Mouse (Mus musculus) left cerebral cortex, adult 11 months (tissue): Measurements from ENCODE around the gene Gm14214.

Experiments
- DNase-seq: peaks from one replicate; pipeline ENCODE4 v3.0.0; 2022; ENCODE audit warnings: low spot score

Gm14214 gene

DNA sequence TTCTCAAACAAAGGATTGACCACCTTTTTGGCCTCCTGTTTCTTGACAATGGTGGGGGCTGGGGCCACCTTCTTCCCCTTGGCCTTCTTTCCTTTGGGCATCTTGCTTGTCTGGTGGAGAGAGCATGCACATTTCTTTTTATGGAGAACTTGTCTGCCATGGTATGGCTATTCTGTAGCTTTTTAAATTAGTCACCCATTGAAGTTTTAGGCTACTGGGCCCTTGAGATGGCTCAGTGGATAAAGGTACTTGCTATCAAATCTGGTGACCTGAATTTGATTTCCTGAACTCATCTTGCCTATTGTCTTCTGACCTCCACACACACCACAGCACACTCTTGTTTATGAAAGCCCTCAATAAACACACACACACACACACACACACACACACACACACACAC is at the start of gene Gm14214:
TSS of gene Gm14214 (minus strand) at position 101 of the 400 bp plus-strand sequence.
- DNase-seq: no peak

DNA sequence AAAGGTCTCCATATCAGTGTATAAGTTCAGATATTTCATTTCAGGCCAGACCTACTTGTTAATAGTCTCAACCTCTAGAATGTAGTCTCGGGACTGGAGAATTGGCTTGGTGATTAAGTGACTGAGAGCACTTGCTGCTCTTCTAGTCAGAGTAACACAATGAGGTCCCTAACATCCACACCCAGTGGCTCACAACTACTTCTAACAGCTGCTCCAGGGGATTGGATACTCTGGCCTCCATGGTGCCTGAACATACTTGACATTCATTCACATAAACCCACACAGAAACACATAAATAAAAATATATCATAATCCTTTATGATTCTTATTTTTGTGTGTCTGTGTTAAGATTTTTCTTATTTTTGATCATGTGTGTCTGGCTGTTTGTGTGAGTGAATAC is 48.8 kb upstream of the Gm14214 start:
- no peak for DNase-seq

DNA sequence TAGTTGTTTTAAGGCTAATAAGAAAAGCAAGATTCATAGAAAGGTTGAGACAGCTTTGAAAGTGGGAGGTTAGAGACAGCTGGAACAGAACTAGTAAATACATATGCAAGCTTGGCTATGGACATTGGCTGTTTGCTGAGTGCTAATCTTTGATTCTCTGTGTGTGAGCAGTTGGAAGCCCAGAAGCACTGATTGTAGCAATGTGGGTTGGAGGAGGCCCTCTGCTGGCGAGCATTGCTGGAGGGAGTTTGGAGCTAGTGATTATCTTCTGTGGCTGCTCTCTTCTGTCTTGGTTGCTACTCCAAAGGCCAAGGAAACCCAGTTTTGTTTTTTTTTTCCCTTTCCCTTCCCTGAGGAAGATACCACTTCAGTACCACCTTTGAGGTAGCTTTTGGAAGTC is 48.0 kb upstream of the Gm14214 start:
- peak; percentile 23 for DNase-seq

GRCm38 (mm10) chr2:154817089-154817488 is 47.3 kb upstream of the Gm14214 start:
- DNase-seq: no peak

DNA sequence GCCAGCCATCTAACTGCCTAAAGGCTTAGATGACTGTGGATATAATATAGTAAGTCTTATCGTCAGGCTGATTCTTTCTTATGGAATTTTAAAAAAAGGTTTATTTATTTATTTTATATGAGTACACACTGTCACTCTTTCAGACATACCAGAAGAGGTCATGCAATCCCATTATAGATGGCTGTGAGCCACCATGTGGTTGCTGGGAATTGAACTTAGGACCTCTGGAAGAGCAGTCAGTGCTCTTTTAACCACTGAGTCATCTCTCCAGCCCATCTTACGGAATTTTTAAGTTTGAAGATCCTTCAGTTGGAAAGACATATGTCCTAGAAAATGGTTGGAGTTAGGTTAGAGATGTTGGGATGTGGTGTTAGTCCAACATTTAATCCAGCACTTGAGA is 43.6 kb upstream of the Gm14214 start:
- no peak for DNase-seq

DNA sequence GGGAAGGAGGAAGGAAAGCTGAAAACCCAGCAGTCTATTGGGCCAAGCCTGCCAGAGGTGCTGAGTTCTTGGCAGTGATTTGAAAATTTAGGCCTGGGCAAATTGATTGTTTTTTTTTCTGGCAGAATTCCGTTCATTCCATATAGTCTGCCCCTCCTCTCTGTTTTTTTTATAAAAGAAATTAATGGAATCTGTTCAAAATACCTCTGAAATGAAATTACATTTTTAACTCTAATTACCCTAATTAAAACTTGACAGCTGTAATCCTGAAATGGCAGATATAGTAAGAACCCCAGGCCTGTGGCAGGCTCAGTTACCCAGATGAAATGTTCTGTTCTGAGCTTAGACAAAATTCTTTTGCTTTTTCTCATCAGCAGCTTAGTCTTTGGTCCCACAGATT is 41.0 kb upstream of the Gm14214 start:
- DNase-seq: no peak

DNA sequence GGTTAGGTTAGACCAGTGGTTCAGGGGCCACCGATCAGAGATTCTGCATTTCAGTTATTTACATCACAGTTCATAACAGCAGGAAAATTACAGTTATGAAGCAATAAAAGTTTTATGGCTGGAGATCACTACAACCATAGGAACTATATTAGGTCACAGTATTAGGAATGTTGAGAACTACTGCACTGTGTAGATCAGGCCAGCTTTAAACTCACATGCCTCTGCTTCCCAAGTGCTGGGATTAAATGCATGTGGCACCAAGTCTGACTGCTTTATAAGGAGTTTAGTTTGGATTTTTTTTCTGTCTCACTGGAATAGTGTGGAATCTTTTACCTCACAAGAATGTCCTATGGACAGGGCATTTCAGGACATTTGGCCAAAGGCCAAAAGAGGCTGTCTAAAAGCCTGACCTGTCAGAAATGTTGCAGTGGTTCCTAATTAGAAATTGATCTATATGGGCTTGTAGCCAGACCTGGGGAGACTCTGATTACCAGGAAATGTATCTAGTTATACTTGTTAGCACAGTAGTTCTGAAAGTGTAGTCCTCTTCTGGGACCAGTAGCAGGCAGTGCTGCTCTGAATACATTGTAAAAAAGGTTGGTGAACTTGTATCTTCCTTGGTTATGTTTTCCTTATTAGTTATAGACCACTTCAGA is 39.4 kb upstream of the Gm14214 start:
- DNase-seq: no peak

GRCm38 (mm10) chr2:154807689-154808088 is 37.9 kb upstream of the Gm14214 start:
- no peak for DNase-seq

GRCm38 (mm10) chr2:154803845-154804244 is 34.0 kb upstream of the Gm14214 start:
- DNase-seq: no peak

DNA sequence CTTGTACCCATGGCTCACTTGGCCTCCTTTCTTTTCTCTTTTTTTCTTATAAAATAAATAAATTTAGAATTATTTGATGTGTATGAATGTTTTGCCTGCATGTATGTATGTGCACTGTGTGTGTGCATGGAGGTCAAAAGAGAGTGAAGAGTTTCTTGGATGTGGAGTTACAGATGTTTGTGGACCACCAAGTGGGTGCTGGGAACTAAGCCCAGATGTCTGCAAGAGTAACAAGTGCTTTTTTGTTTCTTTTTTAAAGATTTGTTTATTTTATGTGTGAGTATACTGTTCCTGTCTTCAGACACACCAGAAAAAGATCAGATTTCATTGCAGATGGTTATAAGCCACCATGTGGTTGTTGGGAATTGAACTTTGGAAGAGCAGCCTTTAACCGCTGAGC is 33.5 kb upstream of the Gm14214 start:
- no peak for DNase-seq

DNA sequence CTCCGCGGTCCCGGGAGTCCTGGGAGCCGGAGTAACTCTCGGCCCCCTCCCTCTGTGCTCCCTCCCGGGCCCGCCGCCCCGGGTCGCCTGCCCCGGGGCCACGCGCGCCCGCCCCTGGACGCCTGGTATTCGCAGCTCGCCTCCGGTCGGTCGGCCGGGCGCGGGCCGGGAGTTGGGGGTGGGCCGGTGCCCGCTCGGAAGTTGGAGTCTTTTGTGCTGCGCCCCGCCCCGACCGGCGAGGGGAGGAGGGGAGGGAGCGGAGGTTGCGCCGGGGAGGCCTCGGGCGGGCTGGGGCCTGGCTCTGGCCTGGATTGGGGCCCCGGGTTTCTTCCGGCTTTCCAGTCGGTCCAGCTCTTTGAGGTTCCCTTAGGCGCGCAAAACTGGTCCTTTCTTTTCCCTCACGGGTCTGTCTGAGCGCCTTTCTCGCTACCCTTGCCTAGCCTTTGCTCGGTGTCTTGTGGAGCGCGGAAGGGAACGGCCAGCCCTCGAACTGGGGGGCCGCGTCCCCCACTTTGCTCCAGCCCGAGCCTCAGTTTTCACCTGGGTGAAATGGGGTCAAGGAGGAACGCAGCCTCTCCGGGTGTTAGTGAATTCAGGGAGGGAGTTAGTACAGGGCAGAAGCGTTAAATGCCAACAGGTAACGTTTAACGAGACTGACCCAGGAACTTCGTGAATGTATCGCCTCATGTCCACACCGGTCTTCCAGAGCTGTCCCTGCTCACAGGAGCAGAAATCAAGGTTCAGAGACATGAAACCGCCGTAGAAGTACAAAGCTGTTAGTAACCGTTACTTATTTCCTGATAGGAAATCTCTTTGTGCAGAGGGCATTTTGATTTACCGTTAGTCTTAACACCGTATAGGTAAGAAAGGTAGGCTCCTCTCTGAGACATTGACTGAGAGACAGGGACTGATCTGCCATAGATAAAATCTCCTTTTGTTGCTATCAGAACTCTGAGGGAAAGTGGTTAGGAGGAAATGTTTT is 22.1 kb upstream of the Gm14214 start:
- DNase-seq: peak; percentile 29

DNA sequence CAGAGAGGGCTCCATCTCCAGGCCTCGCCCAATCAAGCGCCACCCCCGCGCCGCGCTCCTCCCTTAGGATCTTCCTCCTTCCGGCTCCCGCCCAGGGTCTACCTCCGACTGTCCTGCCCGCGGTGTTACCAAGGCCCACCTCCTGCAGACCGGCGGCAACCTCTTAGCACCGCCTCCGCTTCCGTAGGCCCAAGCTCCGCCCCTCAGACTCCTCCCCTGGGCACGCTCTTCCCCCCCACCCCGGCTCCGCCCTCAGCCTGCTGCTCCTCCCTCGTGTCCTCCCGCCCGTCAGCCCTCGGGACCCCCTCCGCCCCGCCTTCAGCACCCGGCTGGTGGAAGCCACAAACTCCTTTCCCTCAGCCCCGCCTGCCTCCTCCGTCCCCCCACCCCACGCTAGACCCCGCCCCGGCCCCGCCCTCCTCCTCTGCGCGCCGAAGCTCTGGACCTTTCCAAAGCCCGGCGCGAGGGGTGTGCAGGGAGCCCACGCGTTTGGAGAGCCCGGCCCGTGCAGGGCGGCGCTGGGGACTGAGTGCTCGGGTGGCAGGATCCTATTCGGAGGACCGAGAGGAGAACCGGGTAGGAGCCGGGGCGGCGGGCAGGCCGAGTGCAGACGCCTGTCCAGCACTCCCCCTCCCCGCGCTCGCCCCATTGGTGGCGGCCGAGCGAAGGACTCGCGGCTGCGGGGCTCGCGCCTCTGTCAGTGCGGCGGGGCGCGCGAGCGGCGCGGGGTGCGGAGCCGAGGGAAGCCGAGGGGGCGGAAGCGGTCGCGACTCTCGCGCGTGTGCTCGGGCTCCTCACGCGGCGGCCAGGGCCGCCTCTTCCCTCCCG is 21.0 kb upstream of the Gm14214 start, which contains the start of the genes Raly and a:
TSS of gene Raly (plus strand) at position 441 of the 828 bp plus-strand sequence.
TSS of gene a (plus strand) at position 747 of the 828 bp plus-strand sequence.
- peak; percentile 94 for DNase-seq

DNA sequence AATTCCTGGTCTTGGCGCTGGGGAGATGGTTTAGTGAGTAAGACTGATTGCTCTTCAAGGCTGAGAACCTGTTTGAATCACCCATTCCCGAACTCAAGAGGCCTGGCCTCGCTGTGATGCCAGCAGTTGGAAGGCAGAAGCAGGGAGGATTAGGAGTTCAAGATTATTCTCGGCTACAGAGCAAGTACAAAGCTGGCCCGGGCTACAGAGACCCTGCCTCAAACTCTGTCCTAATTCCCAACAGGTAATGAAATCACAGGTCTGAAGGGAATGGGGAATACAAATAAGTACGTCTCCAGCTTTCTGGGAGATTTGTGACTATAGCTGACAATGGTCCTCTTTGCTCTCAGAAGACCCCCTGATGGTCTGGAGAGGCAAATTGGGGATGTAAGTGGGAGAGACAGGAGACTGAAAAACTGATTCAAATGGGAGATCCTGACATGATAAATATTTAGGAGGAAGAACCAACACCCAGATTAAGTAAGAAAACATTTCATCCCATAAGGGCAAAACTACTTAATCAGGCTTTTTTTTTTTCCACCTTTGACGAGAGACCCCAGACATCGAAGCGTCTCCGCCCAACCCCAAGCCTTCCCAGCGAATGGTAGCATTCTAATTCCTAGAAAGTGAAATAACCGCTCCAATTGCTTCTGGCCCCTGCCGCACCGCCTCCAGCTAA is 20.3 kb upstream of the Gm14214 start:
- DNase-seq: no peak

DNA sequence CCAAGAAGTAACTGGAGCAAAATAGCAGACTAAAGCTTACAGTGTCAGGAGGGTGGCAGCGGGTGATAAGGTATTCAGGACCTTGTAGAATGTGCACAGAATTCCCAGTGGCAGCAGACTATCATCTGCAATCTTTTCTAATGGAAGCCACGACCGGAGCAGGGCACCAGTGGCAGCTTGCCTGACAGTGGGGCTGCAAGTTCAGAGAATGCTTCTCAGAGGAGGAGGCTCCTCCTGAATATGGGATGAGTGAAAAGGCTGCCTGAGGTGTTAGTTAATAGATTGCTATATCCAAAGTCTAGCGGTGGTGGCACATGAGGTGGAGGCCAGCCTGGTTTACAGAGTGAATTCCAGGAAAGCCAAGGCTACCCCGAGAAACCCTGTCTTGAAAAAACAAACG is 19.6 kb upstream of the Gm14214 start:
- DNase-seq: no peak

GRCm38 (mm10) chr2:154786776-154787175 is 16.9 kb upstream of the Gm14214 start:
- DNase-seq: no peak

GRCm38 (mm10) chr2:154786187-154786586 is 16.4 kb upstream of the Gm14214 start:
- DNase-seq: no peak

DNA sequence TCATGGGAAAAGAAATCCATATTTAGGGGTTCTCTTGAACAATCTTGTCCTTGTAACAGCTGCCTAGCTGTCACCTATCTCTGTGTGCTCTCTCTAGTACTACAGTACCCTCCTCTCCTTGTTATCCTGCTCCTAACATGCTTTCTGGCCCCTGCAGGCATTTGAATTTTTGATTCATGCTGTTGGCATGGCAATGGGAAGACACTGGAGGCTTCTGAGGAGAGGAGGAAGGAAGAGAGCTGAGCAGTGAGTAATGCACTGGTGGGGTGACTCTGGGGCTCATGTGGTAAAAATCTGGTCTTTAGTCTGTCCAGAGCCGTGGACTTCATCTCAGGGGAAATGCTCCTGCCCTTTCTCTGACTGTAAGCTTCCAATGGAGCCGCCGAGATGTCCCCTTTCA is 15.5 kb upstream of the Gm14214 start:
- no peak for DNase-seq

- no peak for DNase-seq
Measured at GRCm38 (mm10) chr2:154782856-154783650, 13.2 kb upstream of the Gm14214 start.

DNA sequence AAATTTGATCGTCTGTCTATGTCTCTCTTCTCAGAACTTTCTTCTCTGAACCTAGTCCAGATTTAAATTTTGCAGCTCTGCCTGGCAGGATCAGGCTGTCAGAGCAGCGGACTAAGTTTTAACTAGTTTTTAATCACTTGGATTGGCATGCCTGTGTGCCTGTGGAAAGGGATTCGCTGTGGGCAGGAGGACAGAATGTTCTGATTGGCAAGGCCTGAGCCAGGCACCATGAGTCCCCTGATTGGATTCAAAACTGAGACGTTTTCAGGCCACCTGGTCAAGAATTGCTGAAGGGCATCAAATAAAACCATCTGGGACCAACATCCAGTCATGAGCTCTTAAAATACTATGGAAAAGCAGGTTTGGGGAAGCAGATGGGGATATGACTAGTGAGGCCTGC is 12.5 kb upstream of the Gm14214 start:
- no peak for DNase-seq

- no peak for DNase-seq
Measured at GRCm38 (mm10) chr2:154779648-154780047, 9.8 kb upstream of the Gm14214 start.

DNA sequence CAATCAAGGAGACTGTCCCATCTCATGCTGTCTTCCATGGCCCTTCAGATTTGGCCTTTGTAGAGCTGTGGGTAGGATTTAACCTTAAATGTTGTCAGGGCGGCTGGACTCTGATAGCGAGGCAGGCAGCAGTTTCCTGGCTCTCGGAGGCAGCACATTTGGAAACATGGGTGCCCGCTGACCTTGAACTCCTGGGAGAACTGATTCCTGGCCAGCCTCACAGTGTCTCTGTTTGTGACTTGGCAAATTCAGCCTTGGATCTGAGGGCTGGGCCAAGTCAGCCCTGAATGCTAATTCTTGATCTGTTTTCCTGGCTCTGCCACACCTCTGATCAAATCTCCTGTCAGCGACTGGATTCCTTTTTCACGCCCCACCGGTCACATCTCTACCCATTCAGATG is 6.7 kb upstream of the Gm14214 start:
- no peak for DNase-seq
